Mouse (Mus musculus) adrenal gland, postnatal 10 days (tissue): ENCODE results near the gene Mgarp. TPM values are rescaled to one million over a fixed set of nuclear protein-coding genes. Genes with fewer than 3 reads are reported as not detected.
"Not testable (repeated sequence)": the region's sequence is repeated elsewhere in the genome, so short reads cannot be mapped to it uniquely, and the experiment has no call there.

ENCODE experiments used
- DNase-seq: peaks from one replicate; pipeline ENCODE4 v3.0.0; 2021; ENCODE audit warnings: mixed read lengths
- long read RNA-seq, 2 experiments: library from polyadenylated mRNA; stranded (forward); transcript quantifications; one replicate each; pipeline ENCODE4 v2.0.0; 2021
- total RNA-seq, 2 experiments: library from RNA; stranded (reverse); gene quantifications; 2 replicates each; pipeline ENCODE4 v1.2.3; 2021

Mgarp gene
- 100 to 1,000 TPM; 235 to 238 TPM for total RNA-seq
- long read RNA-seq, experiment 1, transcript Mgarp-201 (4 exons, 1,232 nt), result major isoform, 473 of 565 reads
- long read RNA-seq, experiment 1, transcript Mgarp-202 (4 exons, 1,409 nt), result minor isoform, 70 of 565 reads
- long read RNA-seq, experiment 1, partial matches to known transcripts, result 11 of 565 reads
- long read RNA-seq, experiment 1, other reads (novel, unspliced or antisense), result 11 of 565 reads
- long read RNA-seq, experiment 2, transcript Mgarp-202 (4 exons, 1,409 nt), result minor isoform, 37 of 300 reads
- long read RNA-seq, experiment 2, transcript Mgarp-201 (4 exons, 1,232 nt), result major isoform, 253 of 300 reads
- long read RNA-seq, experiment 2, partial matches to known transcripts, result 5 of 300 reads
- long read RNA-seq, experiment 2, other reads (novel, unspliced or antisense), result 3 of 300 reads

- peak; percentile 91 for DNase-seq
Measured at GRCm38 (mm10) chr3:51396219-51397068, at the start of gene Mgarp. TSS of gene Mgarp (minus strand) at chr3:51396738.

- no peak for DNase-seq
Measured at GRCm38 (mm10) chr3:51434871-51435595, 38.5 kb upstream of the Mgarp start.

- DNase-seq, result not testable (repeated sequence)
Measured at GRCm38 (mm10) chr3:51434364-51434763, 37.8 kb upstream of the Mgarp start.

- no peak for DNase-seq
Measured at GRCm38 (mm10) chr3:51425394-51425793, 28.9 kb upstream of the Mgarp start.

GRCm38 (mm10) chr3:51421921-51422320 lies 25.4 kb upstream of the Mgarp start:
- no peak for DNase-seq

GRCm38 (mm10) chr3:51417966-51418365 lies 21.4 kb upstream of the Mgarp start:
- no peak for DNase-seq

GRCm38 (mm10) chr3:51417485-51417884 lies 20.9 kb upstream of the Mgarp start:
- DNase-seq, result no peak

- DNase-seq, result no peak
Measured at GRCm38 (mm10) chr3:51417135-51417458, 20.6 kb upstream of the Mgarp start.

GRCm38 (mm10) chr3:51416364-51417134 lies 20.0 kb upstream of the Mgarp start:
- DNase-seq, result peak; percentile 74

- no peak for DNase-seq
Measured at GRCm38 (mm10) chr3:51416073-51416363, 19.5 kb upstream of the Mgarp start.

GRCm38 (mm10) chr3:51415098-51416072 lies 18.8 kb upstream of the Mgarp start, which contains the start of gene Naa15:
TSS of gene Naa15 (plus strand) at chr3:51415148.
- DNase-seq, result peak; percentile 97

GRCm38 (mm10) chr3:51413276-51413675 lies 16.7 kb upstream of the Mgarp start:
- DNase-seq, result peak; percentile 58

- DNase-seq, result no peak
Measured at GRCm38 (mm10) chr3:51412457-51412856, 15.9 kb upstream of the Mgarp start.

- peak; percentile 99 for DNase-seq
Measured at GRCm38 (mm10) chr3:51408561-51409183, 12.1 kb upstream of the Mgarp start, which contains the start of gene Ndufc1. TSS of gene Ndufc1 (minus strand) at chr3:51408988.

GRCm38 (mm10) chr3:51407870-51408560 lies 11.5 kb upstream of the Mgarp start:
- peak; percentile 47 for DNase-seq

- no peak for DNase-seq
Measured at GRCm38 (mm10) chr3:51402628-51403027, 6.1 kb upstream of the Mgarp start.

GRCm38 (mm10) chr3:51402054-51402453 lies 5.5 kb upstream of the Mgarp start:
- not testable (repeated sequence) for DNase-seq

- DNase-seq, result no peak
Measured at GRCm38 (mm10) chr3:51400682-51401081, 4.1 kb upstream of the Mgarp start.

- no peak for DNase-seq
Measured at GRCm38 (mm10) chr3:51399531-51399930, 3.0 kb upstream of the Mgarp start.
